Mouse (Mus musculus) lung, adult 2 months (tissue): ENCODE measurements at regions not wholly inside any gene's neighbourhood (a gene's known extent, or its start where the extent isn't known, plus 50 kb on each side); places are given as distances from the start of the nearest gene placed in this dataset.

Experiments used
- CTCF ChIP-seq: fragments of 200-500 bp; IDR thresholded peaks from 2 replicates; pipeline ENCODE4 v1.5.1; 2011; ENCODE audit warnings: mild to moderate bottlenecking, low read length, control low read depth; ENCODE audit not compliant: insufficient read depth
- POLR2A ChIP-seq: fragments of 200-500 bp; IDR thresholded peaks from 2 replicates; pipeline ENCODE4 v1.6.1; 2011; ENCODE audit warnings: low read depth, mild to moderate bottlenecking, control low read depth, low read length, borderline replicate concordance; ENCODE audit errors: extremely low read depth

DNA sequence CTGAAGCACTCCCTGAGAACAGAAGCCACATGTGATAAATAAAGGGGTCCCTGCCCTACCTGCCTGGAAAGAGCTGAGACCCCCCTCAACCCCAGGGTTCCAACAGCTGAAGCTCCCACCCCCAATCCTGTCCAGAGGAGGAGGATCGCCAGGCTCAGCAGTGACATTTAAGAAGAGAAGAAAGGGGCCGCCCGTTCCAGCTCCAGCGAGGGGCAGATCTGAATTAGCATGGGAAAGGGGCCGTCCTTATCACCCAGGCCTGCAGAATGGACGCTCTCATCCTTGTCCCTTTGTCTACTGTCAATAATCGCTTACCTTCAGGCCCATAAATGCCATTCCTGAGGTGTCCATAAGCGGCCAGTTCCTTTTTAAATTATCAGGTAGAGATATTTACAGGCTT is 92.0 kb downstream of the Fam53a start:
- TF ChIP-seq CTCF (no peak), POLR2A (no peak)
